Mouse (Mus musculus) adrenal gland, postnatal 36 days (tissue): Measurements from ENCODE around the gene Slc38a5. TPM values are rescaled to one million over a fixed set of nuclear protein-coding genes. Genes with fewer than 3 reads are reported as not detected.

Experiments
- DNase-seq, 2 experiments: peaks; one replicate each; pipeline ENCODE4 v3.0.0; 2021; ENCODE audit warnings: mixed read lengths in 1 of 2
- long read RNA-seq, 2 experiments: library from polyadenylated mRNA; stranded (forward); transcript quantifications; one replicate each; pipeline ENCODE4 v2.0.0; 2021; ENCODE audit warnings: borderline sequencing depth in 2 of 2
- total RNA-seq, 2 experiments: library from RNA; stranded (reverse); gene quantifications; 2 replicates each; pipeline ENCODE4 v1.2.3; 2021

Slc38a5 gene
- not detected for total RNA-seq
- long read RNA-seq, experiment 1 = 0 reads
- long read RNA-seq, experiment 2, partial matches to known transcripts = 0 of 1 reads
- long read RNA-seq, experiment 2, other reads (novel, unspliced or antisense) = 0 of 1 reads

GRCm38 (mm10) chrX:8271083-8271820 lies at the start of gene Slc38a5:
Gene Slc38a5, plus strand, starts transcription at chrX:8271133.
- no peak for DNase-seq

GRCm38 (mm10) chrX:8222296-8222677 lies 48.6 kb upstream of the Slc38a5 start:
- no peak for DNase-seq

GRCm38 (mm10) chrX:8222678-8223421 lies 48.1 kb upstream of the Slc38a5 start:
- peak in 1 of 2 experiments; percentile 9 for DNase-seq

GRCm38 (mm10) chrX:8223473-8223872 lies 47.5 kb upstream of the Slc38a5 start:
- DNase-seq = no peak

GRCm38 (mm10) chrX:8230272-8230671 lies 40.7 kb upstream of the Slc38a5 start:
- DNase-seq = no peak

- no peak for DNase-seq
Measured at GRCm38 (mm10) chrX:8233602-8234001, 37.3 kb upstream of the Slc38a5 start.

GRCm38 (mm10) chrX:8236704-8237103 lies 34.2 kb upstream of the Slc38a5 start:
- DNase-seq = no peak

GRCm38 (mm10) chrX:8238804-8239395 lies 32.0 kb upstream of the Slc38a5 start:
- DNase-seq = no peak

- DNase-seq = no peak
Measured at GRCm38 (mm10) chrX:8247680-8248079, 23.3 kb upstream of the Slc38a5 start.

- no peak for DNase-seq
Measured at GRCm38 (mm10) chrX:8248542-8249120, 22.3 kb upstream of the Slc38a5 start.

- DNase-seq = no peak
Measured at GRCm38 (mm10) chrX:8251789-8252333, 19.1 kb upstream of the Slc38a5 start.

GRCm38 (mm10) chrX:8252334-8253285 lies 18.3 kb upstream of the Slc38a5 start, which contains the start of gene Ftsj1:
Gene Ftsj1, minus strand, starts transcription at chrX:8252406.
- DNase-seq = peak; percentile 81 to 85

- DNase-seq = no peak
Measured at GRCm38 (mm10) chrX:8253711-8254110, 17.2 kb upstream of the Slc38a5 start.

- no peak for DNase-seq
Measured at GRCm38 (mm10) chrX:8255807-8256206, 15.1 kb upstream of the Slc38a5 start.

- DNase-seq = no peak
Measured at GRCm38 (mm10) chrX:8259478-8259877, 11.5 kb upstream of the Slc38a5 start.

GRCm38 (mm10) chrX:8263156-8263804 lies 7.7 kb upstream of the Slc38a5 start:
- DNase-seq = no peak

GRCm38 (mm10) chrX:8264222-8264621 lies 6.7 kb upstream of the Slc38a5 start:
- no peak for DNase-seq

GRCm38 (mm10) chrX:8272000-8272399 lies 1.1 kb downstream of the Slc38a5 start:
- no peak for DNase-seq

GRCm38 (mm10) chrX:8274056-8274455 lies 3.1 kb downstream of the Slc38a5 start:
- DNase-seq = no peak

GRCm38 (mm10) chrX:8288621-8289020 lies 17.7 kb downstream of the Slc38a5 start:
- no peak for DNase-seq
